Mouse (Mus musculus) forebrain, postnatal 0 days (tissue): ENCODE measurements around the gene Rwdd2a. TPM values are rescaled to one million over a fixed set of nuclear protein-coding genes. Genes with fewer than 3 reads are reported as not detected.

ENCODE experiments used
- ATAC-seq: fragments of 200-750 bp; cut with Nextera tagmentation; 2 replicates; pipeline ENCODE4 v1.8.0; 2017; ENCODE audit warnings: mild to moderate bottlenecking, moderate library complexity
- DNase-seq: peaks from one replicate; pipeline ENCODE4 v3.0.0-alpha.2; 2015
- H3K27ac ChIP-seq: fragments of 300-500 bp; sonication (generic); 2 replicates; pipeline ENCODE4 v1.5.1; 2014; ENCODE audit warnings: low read depth, mild to moderate bottlenecking, antibody characterized with exemption, low read length, moderate library complexity, mixed read lengths
- H3K27me3 ChIP-seq: fragments of 300-500 bp; sonication (generic); 2 replicates; pipeline ENCODE4 v1.6.1; 2014; ENCODE audit warnings: mild to moderate bottlenecking, low read length, mixed read lengths; ENCODE audit not compliant: insufficient read depth
- H3K36me3 ChIP-seq: fragments of 300-500 bp; sonication (generic); 2 replicates; pipeline ENCODE4 v1.6.1; 2014; ENCODE audit warnings: mild to moderate bottlenecking, moderate library complexity; ENCODE audit not compliant: insufficient read depth
- H3K4me1 ChIP-seq: fragments of 300-500 bp; sonication (generic); 2 replicates; pipeline ENCODE4 v1.6.1; 2014; ENCODE audit warnings: antibody characterized with exemption; ENCODE audit not compliant: insufficient read depth
- H3K4me2 ChIP-seq: fragments of 300-500 bp; sonication (generic); 2 replicates; pipeline ENCODE4 v1.6.1; 2014; ENCODE audit warnings: low read depth, mild to moderate bottlenecking, moderate library complexity
- H3K4me3 ChIP-seq: fragments of 300-500 bp; sonication (generic); 2 replicates; pipeline ENCODE4 v1.5.1; 2014; ENCODE audit warnings: low read depth, low read length, mixed read lengths
- H3K9ac ChIP-seq: fragments of 300-500 bp; sonication (generic); 2 replicates; pipeline ENCODE4 v1.6.1; 2014; ENCODE audit warnings: mild to moderate bottlenecking
- H3K9me3 ChIP-seq: fragments of 300-500 bp; sonication (generic); 2 replicates; pipeline ENCODE4 v1.6.1; 2016; ENCODE audit warnings: low read length
- CTCF ChIP-seq: sonication (generic); IDR thresholded peaks from 2 replicates; pipeline ENCODE4 v1.5.1; 2016; ENCODE audit warnings: antibody characterized with exemption, control low read depth, low read depth
- WGBS: fragments of 180-500 bp; shearing (Covaris S2); extraction: QIAGEN DNeasy Blood & Tissue Kit; methylation state at CpG from one replicate; pipeline ENCODE4 v1.1.7; 2014; 5-methylcytosine and 5-hydroxymethylcytosine counted together
- polyA plus RNA-seq: library from polyadenylated mRNA; unstranded; fragments of >200 nt; fragmentation: Nextera tagmentation; extraction: Ambion mirVana; gene quantifications from 2 replicates; pipeline ENCODE4 v1.2.1, GENCODE M21; 2015
- total RNA-seq: library from RNA; depleted of rRNA; stranded (reverse); fragments of >200 nt; gene quantifications from 2 replicates; pipeline ENCODE4 v1.2.3, GENCODE M21; 2014; rRNA removed

Gene Rwdd2a
- total RNA-seq (19.1 and 21.2 TPM in 2 replicates), polyA plus RNA-seq (32.9 and 40.7 TPM in 2 replicates)

- peaks cover 16% of the 10 kb centered on the region for H3K36me3 ChIP-seq
- peak within 1 kb of the TSS; percentile 69 for H3K9ac ChIP-seq
- WGBS: 1% methylated on average over 58 of the region's 59 CpGs
- ATAC-seq: peak; percentile 98
- H3K4me1 ChIP-seq: peaks cover 8% of the 10 kb centered on the region; the same call in 1 of the 2 replicates
- DNase-seq: peak; percentile 97
- H3K27ac ChIP-seq: peak within 1 kb of the TSS; percentile 57; the same call in 1 of the 2 replicates
- H3K4me3 ChIP-seq: peak within 1 kb of the TSS; percentile 67
- no peaks in the 10 kb centered on the region for H3K9me3 ChIP-seq
- no peak for TF ChIP-seq CTCF
- H3K4me2 ChIP-seq: peak within 1 kb of the TSS; percentile 99
- no peaks in the 10 kb centered on the region for H3K27me3 ChIP-seq
Measured at GRCm38 (mm10) chr9:86571540-86572135, at the start of gene Rwdd2a, which contains the start of gene Pgm3. Gene Rwdd2a, plus strand, starts transcription at chr9:86571991. Gene Pgm3, minus strand, starts transcription at chr9:86571842.

GRCm38 (mm10) chr9:86522335-86522734 lies 49.5 kb upstream of the Rwdd2a start:
- Histone ChIP-seq H3K9ac (no peak overlapping the region), H3K4me1 (no peaks in the 10 kb centered on the region), H3K9me3 (no peaks in the 10 kb centered on the region), H3K4me2 (no peak overlapping the region), H3K27ac (no peak overlapping the region), H3K27me3 (no peaks in the 10 kb centered on the region), H3K36me3 (peaks cover 56% of the 10 kb centered on the region), H3K4me3 (no peak overlapping the region)
- ATAC-seq: no peak
- DNase-seq: no peak
- TF ChIP-seq CTCF: no peak

- H3K27me3 ChIP-seq: no peaks in the 10 kb centered on the region
- DNase-seq: no peak
- peaks cover 41% of the 10 kb centered on the region for H3K36me3 ChIP-seq
- no peak overlapping the region for H3K4me3 ChIP-seq
- no peak overlapping the region for H3K27ac ChIP-seq
- no peak overlapping the region for H3K9ac ChIP-seq
- ATAC-seq: no peak
- no peaks in the 10 kb centered on the region for H3K4me1 ChIP-seq
- no peak for TF ChIP-seq CTCF
- WGBS: 65% methylated on average over 2 of the region's 2 CpGs
- no peak overlapping the region for H3K4me2 ChIP-seq
- no peaks in the 10 kb centered on the region for H3K9me3 ChIP-seq
Measured at GRCm38 (mm10) chr9:86525600-86525999, 46.2 kb upstream of the Rwdd2a start.

GRCm38 (mm10) chr9:86534071-86534470 lies 37.7 kb upstream of the Rwdd2a start:
- DNase-seq: no peak
- Histone ChIP-seq H3K9me3 (no peaks in the 10 kb centered on the region), H3K36me3 (peaks cover 39% of the 10 kb centered on the region), H3K4me1 (no peaks in the 10 kb centered on the region), H3K9ac (no peak overlapping the region), H3K4me3 (no peak overlapping the region), H3K4me2 (no peak overlapping the region), H3K27ac (no peak overlapping the region), H3K27me3 (no peaks in the 10 kb centered on the region)
- WGBS: 93% methylated on average over 5 of the region's 5 CpGs
- TF ChIP-seq CTCF: no peak
- ATAC-seq: no peak

DNA sequence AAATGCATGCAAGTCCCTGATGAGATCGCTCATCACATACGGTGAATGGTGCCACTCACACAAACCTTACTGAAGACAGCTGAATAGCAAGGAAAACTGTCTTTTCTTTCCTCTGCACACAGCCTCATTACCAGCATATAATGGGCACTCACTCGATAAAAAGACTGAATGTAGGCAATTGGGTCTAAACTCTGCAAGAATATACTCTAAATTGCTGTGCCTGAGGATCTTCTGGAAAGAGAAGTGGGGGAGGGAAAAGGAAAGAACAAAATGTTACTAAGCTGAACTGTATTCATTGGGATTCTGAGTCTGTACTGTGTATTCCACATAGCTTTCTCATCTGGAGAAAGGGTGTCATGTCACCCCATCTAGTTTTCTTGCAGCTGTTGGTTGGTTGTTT lies 28.3 kb upstream of the Rwdd2a start:
- WGBS: 27% methylated on average over 3 of the region's 3 CpGs

GRCm38 (mm10) chr9:86544559-86544958 lies 27.2 kb upstream of the Rwdd2a start:
- Histone ChIP-seq H3K27me3 (no peaks in the 10 kb centered on the region), H3K4me3 (no peak overlapping the region), H3K36me3 (peaks cover 52% of the 10 kb centered on the region), H3K27ac (no peak overlapping the region), H3K9ac (no peak overlapping the region), H3K9me3 (no peaks in the 10 kb centered on the region), H3K4me1 (no peaks in the 10 kb centered on the region), H3K4me2 (no peak overlapping the region)
- ATAC-seq (no peak), DNase-seq (no peak)
- no peak for TF ChIP-seq CTCF
- 70% methylated on average over 1 of the region's 1 CpGs for WGBS

More for the DNA sequence above, 28.3 kb upstream of the Rwdd2a start:
- Histone ChIP-seq H3K9ac (no peak overlapping the region), H3K36me3 (peaks cover 43% of the 10 kb centered on the region), H3K4me2 (no peak overlapping the region), H3K27me3 (no peaks in the 10 kb centered on the region), H3K4me3 (no peak overlapping the region), H3K27ac (0 out of 2 replicates have a peak overlapping the region, but pooled peaks have one; percentile 4), H3K4me1 (no peaks in the 10 kb centered on the region), H3K9me3 (no peaks in the 10 kb centered on the region)
- no peak for TF ChIP-seq CTCF
- DNase-seq (no peak), ATAC-seq (peak; percentile 63; the same call in 1 of the 2 replicates)

GRCm38 (mm10) chr9:86549637-86550162 lies 22.1 kb upstream of the Rwdd2a start:
- Histone ChIP-seq H3K4me3 (no peak overlapping the region), H3K27me3 (no peaks in the 10 kb centered on the region), H3K27ac (no peak overlapping the region), H3K9ac (no peak overlapping the region), H3K36me3 (peaks cover 68% of the 10 kb centered on the region), H3K4me1 (no peaks in the 10 kb centered on the region), H3K9me3 (no peaks in the 10 kb centered on the region), H3K4me2 (no peak overlapping the region)
- DNase-seq (no peak), ATAC-seq (no peak)
- no peak for TF ChIP-seq CTCF
- 90% methylated on average over 5 of the region's 5 CpGs for WGBS
